Mouse (Mus musculus): ENCODE data around the gene Abce1. TPM values are rescaled to one million over a fixed set of nuclear protein-coding genes. Genes with fewer than 3 reads are reported as not detected.

Abce1 gene
- polyA plus RNA-seq, 1 experiment from 2014 or later: 58.2 TPM

DNA sequence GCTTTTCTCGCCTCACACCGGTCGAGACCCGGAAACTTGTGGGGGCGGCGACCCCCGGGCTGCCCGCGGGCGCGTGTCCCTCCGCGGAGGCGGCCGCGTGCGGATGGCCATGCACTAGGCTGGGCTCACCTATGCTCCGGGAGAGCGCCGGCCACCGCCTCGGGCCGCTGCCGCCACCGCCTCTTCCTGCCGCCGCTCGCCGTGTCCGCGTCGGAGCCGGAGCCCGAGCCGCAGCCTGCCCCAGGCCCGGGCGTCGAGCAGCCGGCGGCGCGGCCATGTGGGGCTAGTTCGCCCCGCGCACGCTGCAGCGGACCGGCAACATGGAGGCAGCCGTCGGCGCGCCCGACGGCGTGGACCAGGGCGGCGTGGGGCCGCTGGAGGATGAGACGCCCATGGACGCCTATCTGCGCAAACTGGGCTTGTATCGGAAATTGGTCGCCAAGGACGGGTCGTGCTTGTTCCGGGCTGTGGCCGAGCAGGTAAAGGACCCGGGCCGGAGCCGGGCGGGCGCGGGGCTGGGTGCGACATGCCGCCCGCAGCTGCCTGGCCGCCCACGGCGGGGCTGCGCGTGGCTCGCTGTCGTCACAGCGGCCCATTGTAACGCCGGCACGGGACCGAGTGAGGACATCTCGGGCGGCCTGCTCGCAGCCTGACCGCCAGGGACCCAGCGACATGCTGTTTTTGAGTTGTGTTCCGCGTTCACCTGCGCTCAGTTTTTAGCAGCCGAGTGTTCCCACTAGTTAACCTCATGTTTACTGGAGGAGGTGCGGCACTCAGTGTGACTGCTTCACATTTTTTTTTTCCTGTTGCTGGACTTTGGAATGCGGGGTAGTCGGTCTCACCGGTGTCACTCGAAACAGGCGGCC is 71.7 kb downstream of the Abce1 start, which contains the start of gene Otud4:
Otud4 (plus strand) TSS at position 33 of the 866 bp plus-strand sequence.
- Histone ChIP-seq H3K4me2 (peak within 1 kb of the TSS; percentile 71), H3K27ac (peak within 1 kb of the TSS; percentile 99), H3K9me3 (replicated peaks) (no peaks in the 10 kb centered on the region), H3K4me3 (peak within 1 kb of the TSS; percentile 96), H3K36me3 (peaks cover 8% of the 10 kb centered on the region; the same call in 1 of the 2 replicates), H3K27me3 (no peaks in the 10 kb centered on the region), H3K4me1 (replicated peaks) (peaks cover 28% of the 10 kb centered on the region), H3K9ac (peak within 1 kb of the TSS; percentile 96)
- ATAC-seq (replicated peaks; ENCODE audit: insufficient number of reproducible peaks, insufficient read depth, low FRiP score, low read depth): peak; percentile 59
- WGBS: under 1% methylated on average over 103 of the region's 103 CpGs

DNA sequence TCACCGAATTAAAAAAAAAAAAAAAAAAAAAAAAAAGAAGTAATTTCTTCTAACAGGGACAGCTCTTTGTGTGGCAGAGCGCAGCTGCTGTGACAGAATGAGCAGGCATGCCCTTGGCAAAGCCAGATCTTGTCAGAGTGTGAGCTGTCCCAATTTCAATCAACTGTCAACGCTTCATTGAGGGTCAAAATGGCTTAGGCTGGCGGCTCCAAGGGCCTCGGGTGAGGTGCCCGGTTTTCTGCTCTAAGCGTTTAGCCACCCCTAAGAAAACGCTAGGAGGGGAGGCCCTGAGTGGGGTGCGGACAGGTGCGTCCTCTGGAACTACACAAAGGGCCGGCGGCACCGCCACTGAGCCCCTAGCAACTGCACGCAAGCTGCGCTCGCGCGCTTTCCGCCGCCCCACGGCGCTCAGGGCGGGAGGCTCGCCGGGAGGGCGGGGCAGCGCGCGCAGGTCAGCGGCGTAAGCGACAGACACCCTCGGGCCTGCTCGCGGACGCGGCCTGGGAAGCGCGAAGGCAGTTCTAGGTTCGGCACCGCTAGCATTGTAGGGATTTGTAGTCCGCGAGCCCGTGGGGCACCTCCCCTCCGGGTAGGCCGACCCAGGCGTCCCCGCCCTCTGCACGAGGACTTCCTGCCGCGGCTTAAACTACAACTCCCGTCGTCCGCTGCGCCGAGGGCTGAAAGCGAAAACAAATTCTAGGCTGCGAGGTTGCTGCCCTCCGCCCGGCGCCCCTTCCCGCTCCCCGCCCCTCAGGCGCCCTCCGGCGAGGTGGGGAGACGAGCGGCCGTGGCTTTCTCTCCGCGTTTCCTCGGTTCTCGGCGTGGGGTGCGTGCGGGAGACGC is 72.6 kb downstream of the Abce1 start:
- H3K27ac ChIP-seq: peak overlapping the region; percentile 99
- ATAC-seq (replicated peaks; ENCODE audit: insufficient number of reproducible peaks, insufficient read depth, low FRiP score, low read depth): peak; percentile 99
- peak overlapping the region; percentile 71 for H3K4me2 ChIP-seq
- H3K27me3 ChIP-seq: no peaks in the 10 kb centered on the region
- peak overlapping the region; percentile 96 for H3K9ac ChIP-seq
- peaks cover 23% of the 10 kb centered on the region for H3K4me1 ChIP-seq (replicated peaks)
- WGBS: under 1% methylated on average over 76 of the region's 77 CpGs
- H3K36me3 ChIP-seq: peaks cover 1% of the 10 kb centered on the region; the same call in 1 of the 2 replicates
- H3K9me3 ChIP-seq (replicated peaks): no peaks in the 10 kb centered on the region
- peak overlapping the region; percentile 96 for H3K4me3 ChIP-seq

DNA sequence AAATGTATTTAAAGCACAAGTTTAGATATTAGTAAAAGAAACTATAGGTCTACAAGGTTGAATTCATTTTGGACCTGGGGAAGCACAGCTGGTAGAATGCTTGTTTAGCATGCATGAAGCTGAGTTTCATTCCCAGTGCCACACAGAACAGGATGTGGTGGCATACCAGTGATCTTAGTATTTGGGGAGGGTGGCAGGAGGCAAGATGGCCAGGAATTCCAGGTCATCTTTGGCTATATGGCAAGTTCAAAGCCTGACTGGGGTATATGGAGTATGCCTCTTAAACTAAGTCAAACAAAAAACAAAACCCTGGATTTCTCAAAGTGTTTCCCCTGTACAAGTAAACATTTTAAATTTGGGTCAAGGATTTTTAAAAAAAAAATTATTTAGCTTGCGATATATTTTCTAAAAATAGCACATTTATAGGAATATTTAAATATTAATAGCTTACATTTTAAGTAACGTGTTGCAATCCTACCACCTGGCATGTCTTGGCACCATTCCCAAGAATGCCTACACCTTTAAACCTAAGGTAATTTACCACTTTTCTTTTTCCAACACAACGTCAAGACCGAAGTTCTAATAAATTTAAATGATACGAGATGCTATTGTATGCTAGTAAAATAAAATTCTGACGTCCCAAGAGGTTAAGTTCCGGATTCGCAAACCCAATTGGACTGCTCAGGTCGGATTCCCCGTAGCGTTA is 73.4 kb downstream of the Abce1 start:
- Histone ChIP-seq H3K27me3 (no peaks in the 10 kb centered on the region), H3K9ac (peak overlapping the region; percentile 67), H3K9me3 (replicated peaks) (no peaks in the 10 kb centered on the region), H3K4me3 (peak overlapping the region; percentile 96), H3K36me3 (no peaks in the 10 kb centered on the region), H3K4me1 (replicated peaks) (peaks cover 17% of the 10 kb centered on the region), H3K4me2 (peak overlapping the region; percentile 71), H3K27ac (peak overlapping the region; percentile 95)
- no peak for ATAC-seq (replicated peaks; ENCODE audit: insufficient number of reproducible peaks, insufficient read depth, low FRiP score, low read depth)
- 6% methylated on average over 11 of the region's 11 CpGs for WGBS

DNA sequence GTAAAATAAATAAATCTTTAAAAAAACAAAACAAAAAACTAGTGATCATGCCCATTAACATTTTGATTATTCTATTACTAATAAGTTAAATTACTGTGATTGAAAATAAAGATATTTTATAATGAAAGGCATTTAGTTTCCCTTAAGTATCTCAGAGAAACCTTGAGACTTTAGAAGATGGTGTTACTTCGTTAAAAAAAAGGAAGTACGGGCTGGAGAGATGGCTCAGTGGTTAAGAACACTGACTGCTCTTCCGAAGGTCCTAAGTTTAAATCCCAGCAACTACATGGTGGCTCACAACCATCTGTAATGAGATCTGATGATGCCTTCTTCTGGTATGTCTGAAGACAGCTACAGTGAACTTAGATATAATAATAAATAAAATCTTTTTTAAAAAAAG is 74.3 kb downstream of the Abce1 start:
- H3K4me1 ChIP-seq (replicated peaks): peaks cover 11% of the 10 kb centered on the region

DNA sequence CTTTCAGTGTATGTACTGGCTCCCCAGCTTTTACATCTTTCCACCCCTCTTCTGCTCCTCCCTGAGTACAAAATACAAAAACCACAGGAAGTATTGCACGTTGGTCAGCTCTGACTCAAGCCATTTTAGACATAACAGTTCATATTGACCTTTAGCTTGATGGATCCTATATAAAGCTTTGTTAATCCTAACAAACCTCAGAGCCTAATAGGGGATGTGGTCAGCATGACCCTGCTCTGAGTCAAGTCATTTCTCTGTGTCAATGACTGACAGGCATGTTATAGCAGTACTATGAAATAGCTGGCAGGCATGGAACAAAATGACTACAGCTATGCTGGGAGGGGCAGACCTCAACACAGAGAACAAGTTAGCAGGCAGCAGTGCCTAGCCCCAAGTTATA is 75.4 kb downstream of the Abce1 start:
- no peak for ATAC-seq (replicated peaks; ENCODE audit: insufficient number of reproducible peaks, insufficient read depth, low FRiP score, low read depth)
- Histone ChIP-seq H3K9ac (no peak overlapping the region), H3K36me3 (no peaks in the 10 kb centered on the region), H3K4me3 (no peak overlapping the region), H3K9me3 (replicated peaks) (no peaks in the 10 kb centered on the region), H3K4me1 (replicated peaks) (peaks cover 3% of the 10 kb centered on the region), H3K27me3 (no peaks in the 10 kb centered on the region), H3K4me2 (no peak overlapping the region), H3K27ac (no peak overlapping the region)
- 69% methylated on average over 1 of the region's 1 CpGs for WGBS

More for the DNA sequence above, 74.3 kb downstream of the Abce1 start:
- Histone ChIP-seq H3K27ac (no peak overlapping the region), H3K9ac (no peak overlapping the region), H3K36me3 (no peaks in the 10 kb centered on the region), H3K27me3 (no peaks in the 10 kb centered on the region), H3K9me3 (replicated peaks) (no peaks in the 10 kb centered on the region), H3K4me3 (no peak overlapping the region), H3K4me2 (no peak overlapping the region)
- WGBS: 81% methylated on average over 3 of the region's 3 CpGs
- ATAC-seq (replicated peaks; ENCODE audit: insufficient number of reproducible peaks, insufficient read depth, low FRiP score, low read depth): no peak

DNA sequence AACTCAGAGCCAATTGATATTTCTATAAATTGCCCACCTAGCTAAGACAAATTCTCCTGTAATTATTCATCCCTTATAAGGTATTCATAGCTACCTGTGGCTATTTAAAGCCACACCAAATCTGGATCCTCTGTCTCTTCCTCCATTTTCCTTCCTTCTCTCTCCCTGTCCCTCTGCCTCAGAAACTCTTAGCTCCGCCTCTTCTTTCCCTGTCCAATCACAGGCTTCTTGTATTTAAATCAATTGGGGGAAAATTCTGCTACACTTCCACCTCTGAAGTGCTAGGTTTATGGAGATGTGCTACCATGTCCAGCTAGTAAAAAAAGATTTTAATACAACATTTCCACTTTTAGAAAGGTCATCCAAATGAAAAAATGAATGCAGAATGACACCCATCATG is 76.0 kb downstream of the Abce1 start:
- whole genome bisulfite sequencing: 86% methylated on average over 1 of the region's 1 CpGs
- Histone ChIP-seq H3K9me3 (replicated peaks) (no peaks in the 10 kb centered on the region), H3K4me3 (no peak overlapping the region), H3K36me3 (no peaks in the 10 kb centered on the region), H3K4me1 (replicated peaks) (no peaks in the 10 kb centered on the region), H3K4me2 (no peak overlapping the region), H3K27me3 (no peaks in the 10 kb centered on the region), H3K9ac (no peak overlapping the region), H3K27ac (no peak overlapping the region)
- no peak for ATAC-seq (replicated peaks; ENCODE audit: insufficient number of reproducible peaks, insufficient read depth, low FRiP score, low read depth)

Other genes with a start within 250 kb of the Abce1 start
- gene Otud4, start 72.1 kb downstream of the Abce1 start, polyA plus RNA-seq (2015; fragmentation: Nextera tagmentation; extraction: Ambion mirVana): 11.6 and 13.3 TPM in 2 replicates
- gene Anapc10, start 80 bp upstream of the Abce1 start, polyA plus RNA-seq (2015; fragmentation: Nextera tagmentation; extraction: Ambion mirVana): 19.8 and 20.5 TPM in 2 replicates

Measured in heart, embryonic 15.5 days (tissue).